In the genomic region with DNA sequence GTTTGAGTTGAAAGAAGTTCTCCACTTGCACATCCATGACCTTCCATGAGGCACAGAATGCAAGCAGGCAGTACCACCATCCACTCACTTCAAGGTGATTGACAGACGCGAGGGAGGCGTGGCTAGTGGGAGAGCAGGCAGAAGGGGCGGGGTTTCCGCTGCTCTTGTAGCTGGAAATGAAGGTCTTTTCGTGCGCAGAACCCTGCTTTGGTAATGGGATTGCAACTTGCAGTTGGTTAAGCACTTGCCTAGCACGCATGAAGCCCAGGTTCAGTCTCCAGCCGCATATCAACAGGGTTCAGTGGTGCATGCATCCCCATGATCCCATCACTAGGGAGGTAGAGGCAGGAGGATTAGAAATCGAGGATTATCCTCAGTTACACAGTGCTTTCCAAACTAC, we compare ENCODE assay signal across 9 mouse cellular contexts. TPM values are rescaled to one million over a fixed set of nuclear protein-coding genes. Genes with fewer than 3 reads are reported as not detected.
DNase-seq lines count a peak whose midpoint lies in the region; TF ChIP-seq lines count a peak whose summit lies in the region.
"Had no signal": no experiment of that assay in that cellular context is flagged by ENCODE, and none has a peak within 500 bp of the region (broad histone marks: within the 10 kb centered on the region; RNA-seq: fewer than 3 reads in every experiment).

No protein-coding gene starts in this region.

- 30% methylated on average over 10 of the region's 10 CpGs for WGBS in heart, adult 2 months
- 12% methylated on average over 10 of the region's 10 CpGs for WGBS in midbrain, embryonic 10.5 days

- no peaks in the 10 kb centered on the region for H3K79me2 ChIP-seq in heart, adult 2 months (replicated peaks; ENCODE audit: control insufficient read depth, insufficient read depth, low read length)

- H3K36me3 ChIP-seq in heart, adult 2 months (ENCODE audit: control insufficient read depth, insufficient read depth, low read length) = no peaks in the 10 kb centered on the region
- no peaks in the 10 kb centered on the region for H3K36me3 ChIP-seq in midbrain, embryonic 10.5 days
- H3K36me3 ChIP-seq: G1E had no signal

- peak; percentile 29 to 30 for DNase-seq in heart, adult 2 months
- DNase-seq in heart, adult 9 months (ENCODE audit: low spot score in 2 of 2) = no peak
- peak; percentile 87 for DNase-seq in embryo, embryonic 10 days (ENCODE audit: low spot score)
- DNase-seq in heart, postnatal 10 days = peak; percentile 40 to 50
- peak; percentile 49 to 54 for DNase-seq in kidney, postnatal 25 days
- peak; percentile 71 for DNase-seq in midbrain, embryonic 10.5 days (ENCODE audit: low spot score)
- DNase-seq in testis, postnatal 10 days (ENCODE audit: low spot score) = peak; percentile 60
- no peak for DNase-seq in cerebellum, adult 9-11 months

- H3K27me3 ChIP-seq in heart, adult 2 months (ENCODE audit: control insufficient read depth, insufficient read depth, low read length) = no peaks in the 10 kb centered on the region
- no peaks in the 10 kb centered on the region for H3K27me3 ChIP-seq in midbrain, embryonic 10.5 days (ENCODE audit: low read depth, poor library complexity, severe bottlenecking)

- intact Hi-C loops in heart, adult 2 months (cut with DNase I) = no loop called here
- intact Hi-C loops in heart, postnatal 10 days (cut with DNase I) = no loop called here

- H3K9ac ChIP-seq in heart, adult 2 months (ENCODE audit: low read depth, low read length) = no peak overlapping the region

- no peaks in the 10 kb centered on the region for H3K9me3 ChIP-seq in midbrain, embryonic 10.5 days (replicated peaks)
- H3K9me3 ChIP-seq: G1E had no signal

- H3K27ac ChIP-seq in heart, adult 2 months = no peak overlapping the region
- H3K27ac ChIP-seq in midbrain, embryonic 10.5 days (replicated peaks) = no peak overlapping the region; the same call in 1 of the 2 replicates

- peaks cover 8% of the 10 kb centered on the region for H3K4me1 ChIP-seq in heart, adult 2 months (ENCODE audit: control insufficient read depth, insufficient read depth, low read length)
- peaks cover 22% of the 10 kb centered on the region for H3K4me1 ChIP-seq in midbrain, embryonic 10.5 days

- TF ChIP-seq POLR2A in heart, adult 2 months (IDR thresholded peaks at IDR 0.05; ENCODE audit: insufficient read depth, low read depth, low read length) = no peak

- TF ChIP-seq CTCF in heart, adult 2 months (IDR thresholded peaks at IDR 0.05) = no peak

- TF ChIP-seq EP300 in heart, adult 2 months (IDR thresholded peaks at IDR 0.05; ENCODE audit: insufficient read depth, low read depth, low read length) = no peak

- H3K4me3 ChIP-seq in heart, adult 2 months = no peak overlapping the region
- H3K4me3 ChIP-seq in midbrain, embryonic 10.5 days = peak overlapping the region; percentile 40

RNA-seq across cellular contexts. Expression of a gene that starts 25.5 kb away (rescaled TPM):
- 1 to 10 TPM; 6.3 to 7.4 TPM for total RNA-seq in heart, adult 2 months (2021)
- polyA plus RNA-seq in heart, adult 2 months (2012; rRNA removed) = 5.3 and 6.9 TPM in 2 replicates
- total RNA-seq in heart, postnatal 10 days (2021) = 10 to 100 TPM; 10.1 to 10.9 TPM
- 3.9 and 5.3 TPM in 2 replicates for polyA plus RNA-seq in midbrain, embryonic 10.5 days (2016; fragmentation: Nextera tagmentation; extraction: Ambion mirVana)
- polyA plus RNA-seq: G1E had no signal

Comparison
In these comparisons a context has a peak if more than half of its experiments do, and no peak if none do; other contexts are left out.
1. DNase-seq: peak in heart, adult 2 months (2 of 2), embryo, embryonic 10 days (single experiment), heart, postnatal 10 days (2 of 2), kidney, postnatal 25 days (2 of 2), midbrain, embryonic 10.5 days (single experiment) and testis, postnatal 10 days (single experiment); none in heart, adult 9 months (0 of 2) and cerebellum, adult 9-11 months (single experiment).